Mouse (Mus musculus) right cerebral cortex, postnatal 36 days (tissue): ENCODE measurements around the gene 4430402I18Rik.
A peak's percentile ranks its signal among the peaks of the same experiment; 100 is the strongest.

Experiments used
- DNase-seq, 2 experiments: peaks; one replicate each; pipeline ENCODE4 v3.0.0; 2022; ENCODE audit warnings: low spot score in 2 of 2, mixed read lengths in 1 of 2

The 4430402I18Rik gene

DNA sequence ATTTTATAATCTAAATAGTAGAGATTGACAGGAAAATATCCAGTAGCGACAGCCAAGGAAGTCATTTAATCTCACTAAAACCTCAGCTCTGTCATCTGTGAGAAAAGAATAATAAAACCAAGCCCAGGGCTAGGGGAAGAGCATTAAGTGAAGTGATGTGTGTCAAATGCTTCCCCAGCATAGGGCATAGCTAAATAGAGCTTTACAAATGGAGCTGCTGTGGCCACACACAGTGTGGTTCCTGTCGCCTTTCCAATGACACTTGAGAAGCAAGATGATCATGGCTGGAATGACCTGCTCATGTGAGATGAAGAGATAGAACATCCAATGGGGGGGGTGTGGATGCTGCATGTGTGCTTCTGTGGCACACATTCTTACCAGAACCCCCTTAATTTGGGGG is 65.5 kb downstream of the 4430402I18Rik start:
- DNase-seq, result no peak

DNA sequence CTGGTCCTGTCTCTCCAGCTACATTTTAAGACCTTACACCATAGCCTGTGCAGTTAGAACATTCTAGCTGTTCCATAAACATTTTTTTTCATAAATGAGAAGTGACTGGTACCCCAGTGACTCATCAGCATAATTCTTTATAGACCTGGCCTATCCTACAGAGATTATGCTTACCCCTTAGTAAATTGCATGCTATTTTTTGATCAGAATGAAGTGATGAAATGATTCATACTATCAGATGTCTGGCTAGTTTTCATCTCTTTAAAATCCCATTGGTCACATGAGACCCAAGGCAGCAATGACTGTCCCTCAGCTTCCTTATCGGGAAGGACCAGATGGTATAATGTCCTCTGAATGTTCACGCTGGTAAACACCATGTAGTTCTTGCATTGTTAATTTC is 66.8 kb downstream of the 4430402I18Rik start:
- DNase-seq, result no peak

DNA sequence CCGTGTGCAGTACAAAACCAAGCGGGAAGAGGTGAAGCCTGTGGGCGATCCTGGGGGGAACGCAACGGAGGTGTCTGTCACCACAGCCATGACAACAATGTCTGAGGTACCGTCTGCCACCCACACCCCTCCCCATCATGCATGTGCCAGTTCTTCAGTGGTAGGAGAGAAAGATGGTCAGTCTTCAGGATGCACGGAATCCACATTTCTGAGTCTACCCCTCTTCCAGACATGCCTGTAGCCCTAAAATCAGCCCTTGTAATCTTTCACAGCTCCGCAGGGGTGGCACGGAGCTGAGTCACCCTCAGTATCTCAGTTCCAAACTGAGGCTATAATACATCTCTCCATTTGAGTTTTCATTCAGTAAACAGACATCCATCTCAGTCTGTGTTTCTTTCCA is 70.1 kb downstream of the 4430402I18Rik start:
- DNase-seq, result peak; percentile 31 to 35

DNA sequence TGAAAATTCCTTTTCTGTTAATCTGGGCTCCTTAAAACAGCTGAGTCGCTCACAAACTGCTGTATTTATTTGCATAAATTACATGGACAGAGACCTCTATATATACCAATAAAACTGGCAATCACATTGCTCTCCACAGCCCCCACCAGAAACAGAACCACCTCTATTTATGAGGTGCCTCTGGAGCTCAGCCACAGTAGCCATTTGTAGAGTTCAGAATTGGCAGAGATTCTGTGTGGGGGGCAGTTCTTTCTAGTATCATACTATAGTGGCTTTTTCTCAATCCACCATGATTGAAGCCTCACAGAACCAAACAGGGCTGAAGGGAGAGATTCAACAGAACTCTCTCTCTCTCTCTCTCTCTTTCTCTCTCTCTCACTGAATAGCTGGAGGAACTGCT is 71.0 kb downstream of the 4430402I18Rik start:
- peak in 1 of 2 experiments; percentile 54 for DNase-seq

DNA sequence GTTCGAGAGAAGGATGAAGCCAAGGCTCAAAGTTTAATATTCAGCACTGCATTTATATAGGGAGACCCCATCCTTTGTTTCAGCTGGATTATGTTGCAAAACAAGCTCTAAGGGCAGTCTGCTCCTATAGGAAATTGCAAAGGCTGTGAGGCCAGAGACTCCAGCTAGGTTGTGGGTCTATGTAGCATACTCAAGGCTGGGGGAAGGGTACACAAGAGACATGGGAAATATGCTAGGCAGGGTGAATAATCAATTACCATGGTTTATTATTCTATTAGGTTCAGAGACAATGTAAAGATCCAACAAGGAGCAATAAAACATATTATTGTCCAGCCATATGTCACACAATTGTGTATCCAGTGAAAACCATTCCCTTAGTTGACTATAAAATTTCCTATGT is 75.7 kb downstream of the 4430402I18Rik start:
- DNase-seq, result no peak

DNA sequence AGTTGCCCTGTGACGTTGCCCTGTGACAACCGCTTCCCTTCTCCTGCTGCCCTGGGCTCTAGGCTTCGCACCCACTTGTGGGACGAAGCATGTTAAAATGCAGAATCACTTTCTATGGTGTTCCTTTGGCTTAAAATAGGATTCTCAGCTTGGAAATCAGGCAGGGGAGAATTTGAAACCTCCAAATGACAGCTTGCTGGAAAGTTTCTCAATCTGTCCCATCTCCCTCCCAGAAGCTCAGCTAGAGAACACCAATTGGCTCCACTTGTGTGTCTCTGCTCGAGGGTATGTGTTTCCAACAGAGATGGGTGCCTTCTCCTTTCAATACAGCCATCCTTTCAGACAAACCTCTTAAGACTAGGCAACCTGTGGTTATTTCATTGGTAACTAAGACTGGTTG is 76.4 kb downstream of the 4430402I18Rik start:
- no peak for DNase-seq

DNA sequence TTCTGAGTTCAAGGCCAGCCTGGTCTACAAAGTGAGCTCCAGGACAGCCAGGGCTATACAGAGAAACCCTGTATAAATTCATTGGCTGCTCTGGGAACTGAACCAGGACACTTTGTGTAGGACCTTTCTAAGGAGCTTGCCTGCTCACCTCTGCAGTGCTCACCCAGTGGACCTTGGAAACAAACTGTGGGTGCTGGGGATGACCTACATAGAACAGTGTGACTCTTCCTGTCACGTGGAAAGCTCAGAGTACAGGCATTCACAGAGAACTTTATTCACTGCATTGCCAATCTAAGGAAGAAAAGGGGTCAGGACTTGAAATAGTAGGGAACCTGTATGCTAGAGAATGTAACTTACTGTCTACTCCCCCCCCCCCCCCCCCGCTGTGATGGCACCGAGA is 78.3 kb downstream of the 4430402I18Rik start:
- no peak for DNase-seq

DNA sequence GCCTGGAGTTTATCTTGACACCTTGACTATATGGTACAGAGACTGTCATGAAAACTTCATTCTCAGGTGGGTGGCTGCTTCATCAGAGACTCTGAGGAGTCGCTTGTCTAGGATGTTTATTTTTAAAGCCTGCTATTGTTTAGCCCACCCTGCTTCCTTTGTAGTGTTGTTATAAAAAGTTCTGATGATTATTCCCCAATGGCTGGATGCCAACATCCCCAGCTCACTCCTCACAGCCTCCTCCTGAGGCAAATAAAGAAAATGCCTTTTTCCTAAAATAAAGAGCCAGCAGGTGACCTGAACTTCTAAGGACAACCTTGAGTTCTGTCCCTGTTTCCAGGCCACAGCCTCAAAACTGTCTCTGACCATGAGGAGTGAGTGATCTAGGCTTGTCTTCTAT is 79.1 kb downstream of the 4430402I18Rik start:
- no peak for DNase-seq

DNA sequence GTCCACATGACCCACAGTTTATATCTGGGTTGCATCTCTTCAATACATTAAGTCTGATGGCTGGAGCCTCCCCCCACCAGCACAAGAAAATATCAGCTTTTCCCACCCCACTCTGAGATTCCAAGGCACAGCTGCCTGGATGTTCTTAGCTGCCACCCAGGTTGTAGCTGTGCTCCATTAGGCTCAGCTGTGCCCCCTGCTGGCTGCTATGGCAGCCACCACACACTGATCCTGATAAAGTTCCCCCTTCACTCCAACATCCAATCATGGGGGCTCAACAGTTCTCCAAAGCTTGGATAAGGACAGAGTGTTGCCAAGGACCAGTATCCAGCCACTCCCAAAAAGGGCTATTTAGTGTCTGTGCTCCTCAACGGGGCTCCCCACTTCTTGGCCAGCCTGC is 84.5 kb downstream of the 4430402I18Rik start:
- DNase-seq, result no peak

DNA sequence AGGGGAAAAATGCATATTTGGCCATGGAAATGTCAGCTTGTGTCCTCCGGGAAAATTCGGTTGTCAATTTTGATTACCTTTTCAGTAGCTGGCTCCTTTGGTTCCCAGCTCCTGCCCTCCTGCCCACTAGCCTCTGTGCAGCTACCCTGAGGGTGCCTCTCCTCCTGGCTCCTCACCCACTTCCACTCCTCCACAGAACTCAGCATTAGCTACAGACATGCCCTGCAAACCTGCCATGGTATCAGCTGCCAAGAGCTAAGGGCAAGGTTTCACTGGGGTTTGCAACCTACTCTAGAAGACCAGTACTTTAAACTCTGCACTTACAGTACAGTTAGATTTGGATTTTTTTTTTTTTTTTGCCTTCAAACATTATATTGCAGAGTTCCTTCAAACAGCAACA is 88.1 kb downstream of the 4430402I18Rik start:
- DNase-seq, result no peak

DNA sequence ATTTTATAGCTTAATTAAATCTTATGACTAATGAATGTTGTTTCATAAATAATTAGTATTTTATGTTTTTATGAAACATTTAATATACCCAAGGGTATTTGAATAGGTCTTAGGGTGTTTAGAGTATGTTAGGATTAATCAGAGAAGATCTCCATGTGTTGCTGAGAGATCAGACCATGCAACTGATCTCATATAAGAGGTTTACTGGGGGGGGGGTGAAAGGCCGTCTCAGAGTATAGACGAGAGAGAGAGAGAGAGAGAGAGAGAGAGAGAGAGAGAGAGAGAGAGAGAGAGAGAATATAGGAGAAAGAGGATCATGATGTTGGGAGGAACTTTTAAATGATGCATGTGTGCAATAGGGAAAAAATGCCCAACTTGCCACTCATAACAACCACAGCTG is 97.2 kb downstream of the 4430402I18Rik start:
- no peak for DNase-seq

DNA sequence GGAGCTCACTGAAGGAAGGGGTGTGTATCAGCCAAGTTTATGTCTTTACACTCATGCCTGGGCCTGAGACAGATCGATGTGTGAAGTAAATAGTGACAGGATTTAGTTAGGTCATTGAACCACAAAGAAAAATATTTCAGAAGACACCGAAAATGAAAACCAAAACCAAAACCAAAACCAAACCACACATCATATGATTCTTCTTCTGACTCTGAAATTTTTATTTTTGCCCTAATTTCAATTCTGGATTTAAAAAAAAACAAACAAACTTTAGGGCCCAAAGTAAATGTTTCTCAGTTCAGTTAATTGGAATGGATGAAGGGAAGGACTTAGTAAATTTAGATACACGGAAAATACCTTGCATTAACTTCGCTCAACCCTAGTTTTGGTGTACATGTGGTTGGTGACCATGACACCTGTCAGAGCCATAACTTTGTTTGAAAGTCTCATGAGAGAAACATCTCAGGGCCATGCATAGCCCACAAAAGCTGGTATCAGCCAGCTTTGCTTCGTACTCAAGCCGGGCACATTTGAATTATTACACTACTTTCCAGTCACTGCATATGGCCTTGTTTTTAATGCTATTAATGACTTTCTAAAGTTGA is 98.2 kb downstream of the 4430402I18Rik start:
- DNase-seq, result no peak

DNA sequence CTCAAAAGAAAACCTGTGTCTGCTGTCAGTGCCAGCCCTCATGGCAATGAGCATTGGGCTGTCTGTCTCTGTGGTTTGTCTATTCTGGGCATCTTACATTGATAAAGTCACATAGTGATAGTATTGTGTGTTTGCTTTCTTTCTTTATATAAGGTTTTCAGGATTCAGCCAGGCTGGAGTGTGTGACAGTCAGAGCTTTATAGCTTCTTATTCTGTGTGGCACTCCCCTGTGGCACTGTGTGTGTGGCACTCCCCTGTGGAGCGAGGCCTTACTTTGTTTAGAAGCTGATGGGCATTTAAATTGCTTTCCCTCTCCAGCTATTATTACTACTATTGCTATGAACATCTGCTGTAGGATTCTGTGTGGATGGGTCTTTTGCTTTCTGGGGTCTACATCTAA is 102.1 kb downstream of the 4430402I18Rik start:
- DNase-seq, result no peak

DNA sequence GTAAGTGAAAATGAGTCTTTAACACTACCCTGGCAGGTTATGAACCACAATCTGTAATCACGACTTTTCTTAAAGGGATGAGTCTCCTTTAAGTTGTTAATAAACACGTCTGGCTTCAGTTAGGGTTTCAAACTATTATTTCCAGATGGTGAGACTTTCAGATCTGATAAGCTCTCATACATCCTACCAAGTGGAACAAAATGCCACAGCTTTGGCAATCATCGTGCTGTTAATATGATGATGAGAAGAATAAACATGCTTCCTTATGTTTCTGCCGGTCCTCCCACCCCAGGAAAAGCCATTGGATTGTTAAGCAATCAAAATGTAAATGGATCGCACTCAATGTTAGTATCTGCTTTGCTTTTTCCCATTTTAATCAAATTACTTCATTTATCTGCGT is 102.6 kb downstream of the 4430402I18Rik start:
- DNase-seq, result no peak

DNA sequence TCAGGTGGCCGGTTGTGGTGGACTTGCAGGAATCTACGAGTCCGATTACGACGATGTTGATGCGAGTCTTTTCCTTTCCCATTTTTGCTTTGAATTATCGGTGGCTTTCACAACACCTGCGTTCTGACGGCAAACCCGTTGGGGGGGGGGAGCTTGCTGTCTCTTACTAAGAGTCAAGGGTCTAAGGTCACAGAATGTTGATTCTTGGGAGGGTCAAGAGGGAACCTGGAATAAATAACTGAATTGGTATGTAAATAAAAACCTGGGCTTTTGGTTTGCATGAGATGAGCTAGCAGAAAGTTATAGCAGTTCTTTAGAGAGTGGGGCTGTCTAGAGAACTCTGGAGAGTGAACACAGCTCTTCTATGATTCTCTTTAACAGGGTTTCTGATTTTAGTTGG is 104.0 kb downstream of the 4430402I18Rik start:
- no peak for DNase-seq

DNA sequence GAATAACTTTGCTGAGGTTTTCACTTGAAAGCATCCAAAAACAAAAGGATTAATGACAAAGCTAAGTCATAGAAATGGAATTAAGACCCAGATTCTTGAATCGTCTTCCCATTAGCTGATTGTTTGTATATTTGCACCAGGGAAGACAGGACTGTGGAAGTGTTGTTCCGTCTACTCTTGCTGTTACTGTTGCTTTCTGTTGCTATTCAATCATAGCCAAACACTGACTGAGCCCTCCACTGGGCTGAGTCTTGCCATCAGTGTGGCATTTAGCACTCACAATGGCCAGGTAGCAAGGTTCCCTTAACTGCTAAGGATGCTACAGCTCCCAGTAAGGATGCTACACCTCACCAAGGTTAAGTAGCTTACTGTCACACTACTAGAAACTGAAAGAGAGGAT is 107.4 kb downstream of the 4430402I18Rik start:
- DNase-seq, result no peak

DNA sequence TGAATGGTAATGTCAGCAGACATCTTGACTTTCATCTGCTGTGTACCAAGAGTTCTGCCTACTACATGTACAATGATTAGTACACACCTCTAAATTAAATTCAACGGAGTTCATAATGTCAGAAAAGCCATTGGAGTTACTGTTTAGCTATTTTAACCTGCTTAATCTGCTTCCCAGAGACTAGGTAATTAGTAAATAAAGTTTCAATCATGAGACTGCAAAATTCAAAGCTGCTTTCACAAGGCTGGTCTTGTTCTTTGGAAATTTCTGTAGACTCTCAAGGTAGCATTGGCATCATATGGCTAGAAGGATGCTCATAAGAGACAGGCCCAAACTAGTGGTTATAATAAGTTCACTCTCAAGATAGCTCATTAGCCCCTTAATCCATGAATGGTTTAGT is 112.8 kb downstream of the 4430402I18Rik start:
- no peak for DNase-seq

DNA sequence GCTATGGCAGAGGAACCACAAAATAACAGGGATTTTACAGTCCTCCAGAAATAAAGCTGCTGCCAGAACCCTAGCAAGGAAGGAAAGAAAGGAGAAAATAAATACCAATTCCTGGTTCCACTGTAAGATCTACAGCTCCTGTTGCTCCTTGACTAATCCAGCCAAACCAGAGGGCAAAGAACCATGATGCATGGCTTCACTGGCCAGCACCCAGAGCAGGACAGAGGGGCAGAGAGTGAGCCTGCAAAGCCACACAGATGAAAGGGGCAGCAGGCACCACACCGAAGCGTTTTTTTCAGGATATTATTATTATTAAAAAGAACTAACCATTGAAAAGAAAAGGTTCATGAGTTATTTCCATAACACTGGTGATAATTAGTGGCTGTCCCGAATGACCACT is 115.6 kb downstream of the 4430402I18Rik start:
- no peak for DNase-seq

DNA sequence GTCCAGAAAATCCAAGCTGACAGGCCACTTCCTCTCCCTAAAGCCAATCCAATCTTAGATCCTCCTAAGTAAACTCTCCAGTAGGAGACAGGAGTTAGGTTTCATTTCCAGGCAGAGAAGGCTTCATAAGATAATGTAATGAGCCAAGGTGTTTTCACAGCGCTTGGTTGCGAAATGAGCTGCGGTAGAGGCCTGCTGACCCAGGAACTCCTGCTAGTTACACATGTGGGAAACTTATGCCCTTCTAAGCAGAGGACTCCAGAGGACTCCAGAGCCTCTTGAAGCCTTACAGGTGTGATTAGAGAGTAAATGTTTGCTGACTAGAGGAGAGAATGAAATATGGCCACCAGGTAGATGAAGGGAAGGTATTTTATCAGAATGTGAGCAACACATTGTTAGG is 117.1 kb downstream of the 4430402I18Rik start:
- DNase-seq, result no peak

DNA sequence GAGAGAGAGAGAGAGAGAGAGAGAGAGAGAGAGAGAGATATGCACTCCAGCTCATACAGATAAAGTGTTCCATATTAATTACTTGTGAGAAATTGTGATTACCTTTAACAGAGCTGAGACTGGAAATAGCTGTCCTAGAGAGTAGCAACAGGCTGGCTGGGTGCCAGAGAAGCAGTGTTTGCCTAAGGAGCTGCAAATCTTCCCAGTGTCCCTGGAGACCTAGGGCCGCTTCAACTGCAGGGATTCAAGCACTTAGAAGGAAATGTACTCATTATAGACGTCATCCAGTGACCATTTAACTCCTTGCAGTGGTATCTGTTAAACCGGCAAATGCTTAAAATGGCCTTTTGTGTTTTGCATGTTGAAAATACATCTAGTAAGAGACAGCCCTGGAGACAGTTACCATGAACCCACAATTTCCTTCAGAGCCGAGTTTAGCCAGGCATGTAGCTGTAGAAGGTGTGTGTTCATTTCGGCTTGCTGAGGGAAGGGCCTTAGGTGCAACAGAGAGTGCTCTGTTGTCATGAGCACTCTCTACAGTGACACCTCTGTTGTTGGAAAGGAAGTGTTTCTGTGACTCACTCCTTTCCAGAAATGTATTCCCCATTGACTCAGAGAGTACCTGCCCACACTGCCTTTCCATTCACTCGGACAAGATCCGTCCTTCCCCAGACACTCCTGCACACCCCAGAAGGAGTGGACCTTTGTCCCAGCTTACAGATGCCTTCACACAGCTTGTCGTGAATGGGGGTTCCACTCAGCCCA is 122.5 kb downstream of the 4430402I18Rik start:
- peak in 1 of 2 experiments; percentile 22 for DNase-seq
